Mouse (Mus musculus): Measurements from ENCODE around the gene Gipc2.
A peak's percentile ranks its signal among the peaks of the same experiment; 100 is the strongest.
"Not testable (repeated sequence)": the region's sequence is repeated elsewhere in the genome, so short reads cannot be mapped to it uniquely, and the experiment has no call there.

Gene Gipc2

GRCm38 (mm10) chr3:152155296-152155948, 10.6 kb downstream of the Gipc2 start:
- peak in 1 of 2 experiments; percentile 39 for DNase-seq (ENCODE audit: low spot score in 2 of 2)

- no peak for DNase-seq (ENCODE audit: low spot score in 2 of 2)
Measured at GRCm38 (mm10) chr3:152154095-152154494, 11.9 kb downstream of the Gipc2 start.

DNA sequence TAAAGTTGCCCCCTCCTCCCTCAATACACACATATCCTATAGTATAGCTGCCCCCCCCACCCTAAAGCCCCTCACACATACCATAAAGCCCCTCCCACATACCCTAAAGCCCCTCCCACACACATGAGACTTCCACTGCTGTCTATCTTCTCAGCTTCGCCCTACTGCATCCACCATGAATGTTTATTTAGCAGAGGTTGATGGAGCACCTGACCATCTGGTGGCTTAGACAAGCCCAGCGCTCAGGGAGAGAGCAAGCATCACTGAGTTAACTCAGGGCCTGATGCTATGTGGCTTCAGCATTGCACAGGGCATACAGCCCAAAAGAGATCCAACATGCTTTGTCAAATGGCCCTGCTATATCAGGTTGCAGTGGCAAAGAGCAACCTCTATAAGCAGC, 12.9 kb downstream of the Gipc2 start:
- no peak for DNase-seq (ENCODE audit: low spot score in 2 of 2)

DNA sequence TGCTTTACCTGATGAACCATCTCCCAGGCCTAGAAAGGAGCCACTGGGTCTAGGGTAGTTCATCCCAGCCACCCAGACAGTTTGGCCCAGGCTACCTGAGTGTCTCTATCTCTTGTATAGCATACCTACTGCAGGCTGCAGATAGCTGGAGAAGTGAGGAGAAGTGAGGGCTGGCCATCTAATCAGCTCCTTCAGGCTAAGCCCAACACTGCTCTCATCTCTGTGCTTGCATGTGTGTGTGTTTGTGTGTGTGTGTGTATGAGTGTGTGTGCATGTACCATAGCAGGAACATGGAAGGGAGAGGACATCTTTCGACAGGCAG, 13.6 kb downstream of the Gipc2 start:
- DNase-seq (ENCODE audit: low spot score in 2 of 2), result no peak

GRCm38 (mm10) chr3:152151725-152152482, 14.1 kb downstream of the Gipc2 start:
- DNase-seq (ENCODE audit: low spot score in 2 of 2), result no peak

- DNase-seq (ENCODE audit: low spot score in 2 of 2), result no peak
Measured at GRCm38 (mm10) chr3:152149863-152150262, 16.2 kb downstream of the Gipc2 start.

- no peak for DNase-seq (ENCODE audit: low spot score in 2 of 2)
Measured at GRCm38 (mm10) chr3:152149449-152149848, 16.6 kb downstream of the Gipc2 start.

DNA sequence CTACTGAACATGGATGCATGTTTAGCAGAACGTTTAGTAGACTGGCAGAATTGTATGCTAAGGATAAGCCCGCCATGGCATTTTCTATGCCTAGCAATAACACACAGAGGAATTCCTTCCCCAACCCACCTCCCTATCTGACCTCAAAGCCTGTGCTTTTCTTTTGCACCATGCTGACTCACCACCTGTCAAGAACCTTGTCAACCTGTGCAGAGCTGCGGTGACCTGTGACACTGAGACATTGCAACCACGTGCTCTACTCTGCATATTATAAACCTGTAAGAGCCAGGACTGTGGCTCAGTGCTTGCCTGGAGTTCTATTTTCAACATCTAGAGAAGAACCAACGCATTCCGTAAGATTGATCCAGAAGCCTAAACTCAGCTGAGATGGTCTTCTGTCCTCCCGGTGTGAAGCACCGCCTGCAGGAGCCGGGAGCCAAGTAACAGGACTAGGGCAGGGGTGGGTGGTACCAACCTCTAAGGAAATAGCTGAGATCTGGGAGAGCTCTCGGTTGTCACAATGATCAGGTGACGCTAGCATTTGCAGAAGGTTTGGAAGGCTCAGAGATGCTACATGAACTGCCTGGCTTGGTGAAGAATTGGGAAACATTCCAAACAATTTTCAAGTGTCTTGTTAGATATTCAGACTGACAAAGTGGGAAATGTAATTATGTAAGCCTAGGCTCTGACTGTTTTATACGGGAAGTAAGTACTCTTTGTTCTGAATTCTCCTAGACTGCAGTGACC, 18.8 kb downstream of the Gipc2 start:
- DNase-seq (ENCODE audit: low spot score in 2 of 2), result peak in 1 of 2 experiments; percentile 34

DNA sequence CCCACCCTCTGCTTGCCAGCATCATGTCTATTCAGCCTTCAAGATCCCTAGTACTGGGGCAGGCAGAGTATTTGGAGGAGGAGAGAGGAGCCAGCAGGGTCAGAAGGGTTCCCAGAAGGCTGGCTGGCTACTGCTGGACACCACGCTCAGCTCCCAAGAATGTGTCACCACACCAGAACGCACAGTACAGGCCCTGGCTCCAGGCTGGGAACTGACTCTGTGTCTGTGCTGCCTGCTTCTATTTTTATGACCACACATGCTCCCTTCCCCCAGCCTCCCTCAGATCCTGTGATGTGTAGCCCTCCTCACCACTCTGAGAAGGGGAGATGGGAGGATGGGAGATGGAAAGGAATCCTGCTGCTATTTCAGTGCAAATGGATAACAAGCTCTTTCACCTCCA, 20.8 kb downstream of the Gipc2 start:
- DNase-seq (ENCODE audit: low spot score in 2 of 2), result peak in 1 of 2 experiments; percentile 39

DNA sequence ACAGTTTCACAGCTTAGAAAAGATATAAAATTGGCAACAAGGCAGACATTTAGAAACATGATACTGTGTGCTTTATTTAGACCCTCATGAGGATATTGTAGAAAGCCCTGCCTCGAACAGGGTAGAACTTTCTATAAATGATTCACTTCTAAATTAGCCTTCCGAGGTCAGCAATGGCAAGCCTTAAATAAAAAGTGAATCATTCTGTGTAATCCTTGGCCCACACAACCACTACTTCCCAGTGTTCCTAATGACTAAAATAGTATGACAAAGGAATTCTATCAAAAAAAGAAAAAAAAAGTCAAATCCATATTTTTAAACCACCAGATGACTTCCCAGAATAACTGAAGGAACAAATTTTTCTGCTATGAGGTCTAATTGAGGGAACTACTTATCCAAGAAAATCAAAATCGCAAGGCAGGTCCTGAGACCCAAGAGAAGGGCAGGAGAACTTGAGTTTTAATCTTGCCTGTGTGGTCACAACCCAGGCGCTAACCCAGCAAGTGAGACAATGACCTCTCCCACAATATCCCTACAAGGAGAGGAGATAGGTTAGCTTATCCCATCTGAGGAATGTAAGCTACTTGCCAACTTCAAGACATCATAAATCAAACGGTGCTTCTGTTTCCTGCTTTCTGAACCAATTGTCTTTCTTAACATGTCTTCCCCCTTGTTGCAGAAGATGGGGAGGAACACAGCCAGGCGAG, 22.9 kb downstream of the Gipc2 start:
- no peak for DNase-seq (ENCODE audit: low spot score in 2 of 2)

DNA sequence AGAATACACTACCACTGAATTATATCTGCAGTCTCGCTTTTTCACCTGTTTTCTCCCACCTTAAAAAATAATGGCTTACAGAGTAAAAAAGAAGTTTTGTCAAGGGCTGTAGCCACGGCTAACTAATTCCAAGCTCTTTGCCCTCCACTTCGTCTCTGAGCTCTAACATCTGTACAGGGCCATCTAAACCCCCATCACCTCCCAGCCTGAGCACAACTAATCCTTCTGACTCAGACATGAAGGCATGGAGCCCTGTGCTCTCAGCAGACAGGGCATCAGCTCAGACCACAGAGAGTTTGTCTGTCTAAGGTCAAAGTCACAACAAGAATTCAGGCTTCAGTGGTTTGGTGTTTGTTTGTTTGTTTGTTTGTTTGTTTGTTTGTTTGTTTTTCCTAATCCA, 23.9 kb downstream of the Gipc2 start:
- DNase-seq (ENCODE audit: low spot score in 2 of 2), result no peak

DNA sequence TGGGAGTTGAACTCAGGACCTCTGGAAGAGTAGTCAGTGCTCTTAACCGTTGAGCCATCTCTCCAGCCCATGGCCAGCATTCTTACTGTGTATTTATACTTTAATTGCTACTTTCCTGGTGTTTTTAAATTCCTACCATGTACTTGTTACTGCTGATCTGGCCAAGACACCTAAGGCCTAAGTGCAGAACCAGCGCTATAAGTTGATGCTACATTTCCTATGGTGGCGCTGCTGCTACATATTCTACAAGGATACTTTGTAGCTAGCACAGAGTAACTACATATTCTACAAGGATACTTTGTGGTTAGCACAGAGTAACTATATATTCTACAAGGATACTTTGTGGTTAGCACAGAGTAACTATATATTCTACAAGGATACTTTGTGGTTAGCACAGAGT, 26.7 kb downstream of the Gipc2 start:
- not testable (repeated sequence) for DNase-seq (ENCODE audit: low spot score in 2 of 2)

- DNase-seq (ENCODE audit: low spot score in 2 of 2), result not testable (repeated sequence)
Measured at GRCm38 (mm10) chr3:152136106-152136505, 29.9 kb downstream of the Gipc2 start.

DNA sequence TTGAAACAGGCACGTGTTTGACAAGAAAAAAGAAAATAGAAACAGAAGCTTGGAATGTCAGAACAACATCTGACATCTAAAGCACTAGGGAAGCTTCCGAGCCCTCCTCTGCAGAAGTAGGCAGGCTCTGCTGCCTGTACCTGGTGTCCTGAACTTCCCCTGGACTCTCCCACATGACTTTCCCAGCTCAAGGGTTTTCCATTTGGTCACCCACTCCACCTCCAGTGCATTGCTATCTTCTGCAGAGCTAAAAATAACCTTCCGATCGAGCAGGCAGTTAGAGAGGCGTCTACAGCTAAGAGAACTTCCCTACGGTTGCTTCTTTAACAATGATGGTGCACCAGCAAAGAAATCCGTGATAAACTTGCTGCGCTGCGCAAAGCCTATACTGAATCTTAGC, 32.4 kb downstream of the Gipc2 start:
- DNase-seq (ENCODE audit: low spot score in 2 of 2), result no peak

DNA sequence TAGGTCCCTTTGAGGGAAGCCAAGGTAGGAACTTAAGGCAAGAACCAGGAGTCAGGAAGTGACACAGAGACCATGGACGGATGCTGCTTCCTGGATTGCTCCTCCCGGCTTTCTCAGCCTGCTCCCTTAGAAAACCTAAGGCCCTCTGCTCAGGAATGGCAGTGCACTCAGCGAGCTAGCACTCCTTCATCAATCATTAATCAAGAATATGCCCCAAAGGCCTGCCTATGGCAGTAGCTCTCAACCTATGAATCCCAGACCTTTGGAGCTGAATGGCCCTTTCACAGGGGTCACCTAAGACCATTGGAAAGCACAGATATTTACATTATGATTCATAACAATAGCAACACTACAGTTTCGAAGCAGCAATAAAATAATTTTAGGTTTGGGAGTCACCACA, 35.1 kb downstream of the Gipc2 start:
- no peak for DNase-seq (ENCODE audit: low spot score in 2 of 2)

GRCm38 (mm10) chr3:152129426-152129825, 36.6 kb downstream of the Gipc2 start:
- DNase-seq (ENCODE audit: low spot score in 2 of 2), result not testable (repeated sequence)

GRCm38 (mm10) chr3:152128631-152129030, 37.4 kb downstream of the Gipc2 start:
- DNase-seq (ENCODE audit: low spot score in 2 of 2), result no peak

DNA sequence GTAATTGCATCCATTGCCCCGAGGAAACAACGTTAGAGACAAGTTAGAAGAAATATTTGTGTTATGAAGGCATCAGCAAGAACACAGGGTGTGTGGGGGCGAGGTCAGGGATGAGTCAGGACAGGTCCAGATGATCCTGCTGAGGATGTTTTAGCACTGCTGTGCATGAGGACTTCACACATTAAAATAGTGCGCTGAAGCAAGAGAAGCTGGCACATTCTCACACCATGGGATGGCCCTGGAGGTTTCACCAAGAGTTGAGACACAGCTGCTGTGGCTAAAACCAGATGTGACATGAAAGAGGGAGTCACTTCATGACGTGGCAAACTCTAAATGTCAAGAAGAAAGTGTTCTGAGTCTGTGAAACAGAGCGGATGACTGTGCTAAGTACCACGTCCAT, 38.9 kb downstream of the Gipc2 start:
- DNase-seq (ENCODE audit: low spot score in 2 of 2), result no peak

- no peak for DNase-seq (ENCODE audit: low spot score in 2 of 2)
Measured at GRCm38 (mm10) chr3:152122720-152123119, 43.3 kb downstream of the Gipc2 start.

GRCm38 (mm10) chr3:152122101-152122500, 43.9 kb downstream of the Gipc2 start:
- peak in 1 of 2 experiments; percentile 26 for DNase-seq (ENCODE audit: low spot score in 2 of 2)

DNA sequence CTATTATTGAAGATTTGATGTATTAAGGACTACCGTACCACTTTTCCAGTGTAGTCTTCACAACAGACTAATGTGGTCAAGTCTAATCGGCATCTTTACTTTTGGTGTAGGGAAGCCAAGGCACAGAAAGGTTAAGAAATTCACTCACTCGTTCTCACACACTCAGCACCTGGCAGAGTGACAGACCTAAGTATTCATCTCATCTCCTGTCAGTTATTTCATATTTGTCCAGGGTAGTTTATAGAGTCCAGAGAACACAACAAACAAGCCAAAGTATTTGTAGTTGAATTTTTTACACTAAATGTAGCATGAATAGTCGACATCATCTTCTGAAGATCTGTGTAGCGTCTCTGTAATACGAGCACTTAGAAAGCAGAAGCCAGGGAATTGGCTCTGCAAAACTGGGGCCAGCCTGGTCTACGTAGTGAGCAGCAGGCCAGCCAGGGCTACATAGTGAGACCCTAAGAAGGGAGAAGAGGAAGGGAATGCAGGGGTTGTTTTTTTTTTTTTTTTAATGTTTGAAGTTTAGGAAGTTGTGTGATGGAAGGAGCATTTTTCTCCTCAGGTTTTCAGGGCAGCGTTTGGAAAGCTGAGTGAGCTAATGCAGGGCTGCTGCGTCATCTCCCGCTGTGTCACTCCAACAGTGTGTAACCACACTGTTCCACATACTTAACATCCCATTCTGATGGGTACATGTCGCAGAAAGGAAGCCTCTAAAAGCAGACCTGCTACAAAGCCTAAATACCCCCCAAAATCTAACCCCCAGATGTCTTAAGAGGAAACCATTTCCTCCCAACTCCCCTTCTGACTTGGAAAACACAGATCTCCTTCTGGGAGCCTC, 44.6 kb downstream of the Gipc2 start:
- DNase-seq (ENCODE audit: low spot score in 2 of 2), result no peak

Measured in left cerebral cortex, adult 9 months (tissue).